Mouse (Mus musculus) G1E (cell line): ENCODE results near the gene Faf1.

Source experiments
- CTCF ChIP-seq: IDR thresholded peaks from 2 replicates; pipeline ENCODE4 v1.5.1; 2012; ENCODE audit warnings: low read depth, low read length, inconsistent platforms, mixed read lengths
- GATA1 ChIP-seq: IDR thresholded peaks from 2 replicates; pipeline ENCODE4 v1.6.1; 2012; ENCODE audit warnings: borderline replicate concordance, low read length, inconsistent platforms, mixed read lengths
- POLR2AphosphoS5 ChIP-seq: IDR thresholded peaks from 2 replicates; pipeline ENCODE4 v1.6.1; 2012; ENCODE audit warnings: low read depth, low read length, inconsistent platforms; ENCODE audit not compliant: insufficient replicate concordance

DNA sequence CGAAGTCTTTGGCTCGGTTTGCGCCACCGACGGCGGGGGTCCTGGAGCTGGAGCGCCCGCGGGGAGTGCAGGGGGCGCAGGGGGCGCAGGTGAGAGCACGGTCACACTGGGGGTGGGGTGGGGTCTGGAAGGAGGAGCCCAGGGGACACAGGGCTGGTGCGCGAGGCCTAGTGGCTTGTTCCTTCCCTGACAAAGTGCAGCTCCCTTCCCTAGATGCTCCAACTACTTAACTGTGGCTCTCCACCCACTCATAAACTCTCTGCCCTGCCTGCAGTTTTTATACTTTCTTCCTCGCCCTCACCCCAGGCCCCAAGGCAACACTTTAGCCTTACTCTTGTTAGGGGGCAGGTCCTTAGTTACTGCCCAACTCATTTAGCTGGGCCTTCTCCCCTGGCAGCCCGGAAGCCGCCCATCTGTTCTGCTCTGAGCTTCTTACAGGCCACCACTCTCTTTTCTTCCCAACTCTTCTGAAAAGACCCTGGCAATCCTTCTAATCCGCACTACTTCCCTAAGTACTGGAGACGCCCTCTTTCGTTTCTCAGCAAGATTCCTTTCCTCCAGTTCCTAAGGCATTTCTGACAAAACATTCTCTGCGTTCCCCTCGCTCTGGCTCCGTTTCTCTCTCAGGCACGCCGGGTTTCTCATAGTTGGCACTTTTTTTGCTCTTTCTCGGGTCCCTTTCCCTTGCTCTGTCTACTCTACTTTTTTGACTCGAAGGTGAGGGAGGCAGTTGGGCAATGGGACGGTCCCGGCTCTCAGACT is 304.1 kb downstream of the Faf1 start:
- TF ChIP-seq CTCF (no peak), GATA1 (no peak), POLR2AphosphoS5 (no peak)
